ENCODE assay signal across 25 mouse cellular contexts in the genomic region with DNA sequence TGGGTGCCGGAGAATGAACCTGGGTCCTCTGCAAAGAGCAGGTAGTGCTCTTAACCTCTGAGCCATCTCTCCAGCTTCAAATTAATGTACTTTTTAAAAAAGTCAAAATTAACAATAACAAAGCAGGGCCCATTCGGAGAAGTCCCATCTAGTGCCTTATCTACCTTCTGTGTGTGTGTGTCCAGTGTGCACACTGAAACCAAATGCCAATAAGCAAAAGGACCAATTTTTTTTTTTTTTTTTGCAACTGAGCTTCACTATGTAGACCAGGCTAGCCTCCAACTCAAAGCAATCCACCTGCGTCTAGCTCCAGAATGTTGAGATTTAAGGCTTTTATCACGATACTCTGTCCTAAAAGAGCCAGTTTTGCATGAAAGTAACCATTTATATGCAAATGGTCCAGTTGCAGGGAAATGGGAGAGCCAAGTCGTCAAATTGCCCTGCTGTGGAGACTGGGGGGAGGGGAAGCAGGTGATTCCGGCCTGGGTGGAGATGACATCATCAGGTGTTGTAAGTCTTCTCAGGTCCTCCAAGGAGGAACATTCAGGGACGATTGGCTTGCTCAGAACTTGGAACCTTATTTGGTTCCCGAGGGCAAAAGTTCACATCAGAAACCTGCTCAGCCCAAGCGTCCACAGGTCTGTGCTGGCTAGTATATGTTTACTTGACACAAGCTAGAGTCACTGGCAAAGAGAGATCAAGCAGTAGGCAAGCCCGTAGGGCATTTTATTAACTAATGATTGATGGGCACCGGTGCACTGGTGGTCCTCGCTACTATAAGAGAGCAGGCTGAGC. TPM values are rescaled to one million over a fixed set of nuclear protein-coding genes. Genes with fewer than 3 reads are reported as not detected.
DNase-seq lines count a peak whose midpoint lies in the region; ATAC-seq lines count a peak whose summit lies in the region.
"Had no signal": no experiment of that assay in that cellular context is flagged by ENCODE, and none has a peak within 500 bp of the region (broad histone marks: within the 10 kb centered on the region; RNA-seq: fewer than 3 reads in every experiment).

No protein-coding gene starts in this region.

- no peaks in the 10 kb centered on the region for H3K27me3 ChIP-seq in forebrain, embryonic 13.5 days
- H3K27me3 ChIP-seq: heart, embryonic 12.5 days; limb, embryonic 15.5 days had no signal

- no peaks in the 10 kb centered on the region for H3K36me3 ChIP-seq in forebrain, embryonic 13.5 days (ENCODE audit: poor library complexity, severe bottlenecking)
- H3K36me3 ChIP-seq: G1E; heart, embryonic 12.5 days; limb, embryonic 15.5 days; midbrain, embryonic 10.5 days had no signal

- no peaks in the 10 kb centered on the region for H3K4me1 ChIP-seq in forebrain, embryonic 13.5 days
- H3K4me1 ChIP-seq: heart, embryonic 12.5 days; limb, embryonic 15.5 days; midbrain, embryonic 10.5 days had no signal

- DNase-seq in urinary bladder, postnatal 36 days (ENCODE audit: low spot score in 2 of 2) = peak; percentile 28 to 35
- no peak for DNase-seq in urinary bladder, postnatal 10 days (ENCODE audit: low spot score)
- DNase-seq in kidney, adult 8-10 months = peak; percentile 55 to 70
- DNase-seq in kidney, postnatal 25 days = peak; percentile 59 to 83
- no peak for DNase-seq in adrenal gland, adult 8-10 months
- DNase-seq: adrenal gland, postnatal 14 days; cerebellum, adult 8-10 months; layer of hippocampus, postnatal 36 days; liver, postnatal 0 days; lung, postnatal 36 days; right cerebral cortex, adult 18-20 months; spleen, adult 18-20 months; thymus, adult 2 months had no signal

- no peak overlapping the region for H3K4me3 ChIP-seq in forebrain, embryonic 13.5 days
- H3K4me3 ChIP-seq: heart, embryonic 12.5 days; limb, embryonic 15.5 days; midbrain, embryonic 10.5 days had no signal

- H3K9ac ChIP-seq in forebrain, embryonic 13.5 days = no peak overlapping the region
- H3K9ac ChIP-seq: heart, embryonic 12.5 days; hindbrain, embryonic 14.5 days; limb, embryonic 15.5 days; liver, postnatal 0 days had no signal

- H3K4me2 ChIP-seq in forebrain, embryonic 13.5 days = no peak overlapping the region
- H3K4me2 ChIP-seq: heart, embryonic 12.5 days; hindbrain, embryonic 14.5 days; limb, embryonic 15.5 days had no signal

- no peaks in the 10 kb centered on the region for H3K9me3 ChIP-seq in forebrain, embryonic 13.5 days (replicated peaks)
- H3K9me3 ChIP-seq: G1E; heart, embryonic 12.5 days; limb, embryonic 15.5 days; midbrain, embryonic 10.5 days had no signal

- H3K27ac ChIP-seq in forebrain, embryonic 13.5 days = no peak overlapping the region
- H3K27ac ChIP-seq: hindbrain, embryonic 14.5 days; limb, embryonic 15.5 days; midbrain, embryonic 10.5 days had no signal

- 72% methylated on average over 12 of the region's 12 CpGs for WGBS in forebrain, embryonic 13.5 days

- ATAC-seq in forebrain, embryonic 13.5 days = no peak
- no peak for ATAC-seq in inflammation-experienced regulatory T-cells, adult 6 months

RNA-seq across cellular contexts. Expression of gene Hvcn1, which starts 15.1 kb away (rescaled TPM):
- 2.9 and 3.0 TPM in 2 replicates for polyA plus RNA-seq in forebrain, embryonic 13.5 days (2015; fragmentation: Nextera tagmentation; extraction: Ambion mirVana)
- polyA plus RNA-seq in inflammation-experienced regulatory T-cells, adult 6 months (2017; shearing (Covaris generic)) = 10 to 100 TPM; 31.9 to 54.2 (median 48.9) TPM
- 1 to 10 TPM; 1.8 to 8.0 (median 4.2) TPM for total RNA-seq in adrenal gland, adult 8-10 months (2022)

RNA-seq across cellular contexts. Expression of gene Ppp1cc, which starts 33.4 kb away (rescaled TPM):
- 288 TPM in 2 replicates for polyA plus RNA-seq in forebrain, embryonic 13.5 days (2015; fragmentation: Nextera tagmentation; extraction: Ambion mirVana)
- polyA plus RNA-seq in inflammation-experienced regulatory T-cells, adult 6 months (2017; shearing (Covaris generic)) = 10 to 100 TPM; 57.8 to 90.1 (median 81.4) TPM
- 100 to 1,000 TPM; 122 to 226 (median 188) TPM for total RNA-seq in adrenal gland, adult 8-10 months (2022)

RNA-seq across cellular contexts. Expression of gene Ccdc63, which starts 50.8 kb away (rescaled TPM):
- polyA plus RNA-seq in forebrain, embryonic 13.5 days (2015; fragmentation: Nextera tagmentation; extraction: Ambion mirVana) = not detected in 2 replicates
- polyA plus RNA-seq in inflammation-experienced regulatory T-cells, adult 6 months (2017; shearing (Covaris generic)) = under 1 TPM in 2 of 3 experiments, not detected in 1; 0.26 to 0.63 TPM
- total RNA-seq in adrenal gland, adult 8-10 months (2022) = under 1 TPM in 1 of 4 experiments, not detected in 3; 0.22 TPM
- total RNA-seq: adrenal gland, postnatal 14 days; heart, postnatal 25 days had no signal
- polyA plus RNA-seq: forebrain, embryonic 11.5 days; G1E; large intestine, adult 2 months; midbrain, embryonic 10.5 days; neural tube, embryonic 11.5 days; stomach, embryonic 14.5 days had no signal

Comparison
In these comparisons a context has a peak if more than half of its experiments do, and no peak if none do; other contexts are left out.
1. DNase-seq: peak in urinary bladder, postnatal 36 days (2 of 2), kidney, adult 8-10 months (2 of 2) and kidney, postnatal 25 days (2 of 2); none in urinary bladder, postnatal 10 days (single experiment) and adrenal gland, adult 8-10 months (single experiment).